Mouse (Mus musculus): Measurements from ENCODE around the gene Fam13c. TPM values are rescaled to one million over a fixed set of nuclear protein-coding genes. Genes with fewer than 3 reads are reported as not detected.

Fam13c gene
- polyA plus RNA-seq, 1 experiment from 2014 or later: 17.2 TPM

GRCm38 (mm10) chr10:70586876-70587405 is 146.7 kb downstream of the Fam13c start:
- no peak overlapping the region for H3K27ac ChIP-seq
- WGBS: 70% methylated on average over 3 of the region's 3 CpGs
- H3K27me3 ChIP-seq (replicated peaks): no peaks in the 10 kb centered on the region
- no peaks in the 10 kb centered on the region for H3K36me3 ChIP-seq
- H3K9ac ChIP-seq: no peak overlapping the region
- H3K9me3 ChIP-seq: no peaks in the 10 kb centered on the region
- H3K4me1 ChIP-seq: peaks cover 3% of the 10 kb centered on the region; the same call in 1 of the 2 replicates
- ATAC-seq (ENCODE audit: low FRiP score, low read depth): no peak
- no peak overlapping the region for H3K4me3 ChIP-seq
- H3K4me2 ChIP-seq (replicated peaks): no peak overlapping the region

DNA sequence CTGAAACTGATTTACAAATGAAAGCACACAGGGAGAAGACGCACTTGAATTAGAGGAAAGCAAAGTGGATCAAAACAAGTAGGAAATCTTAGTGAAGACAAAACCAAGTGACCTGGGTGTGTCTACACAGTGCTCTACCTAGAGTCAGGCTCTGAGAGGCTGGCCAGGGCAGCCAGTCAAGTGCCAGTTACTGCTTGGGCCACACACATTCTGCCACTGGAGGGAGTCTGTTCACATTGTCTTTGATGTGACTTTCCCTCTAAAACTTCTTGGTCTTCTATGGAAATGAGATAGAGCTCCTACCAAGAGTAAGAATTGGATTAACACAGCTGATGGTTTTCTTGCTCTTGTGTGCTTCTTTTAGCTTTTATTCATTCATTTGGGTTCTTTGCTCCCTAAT is 153.7 kb downstream of the Fam13c start:
- Histone ChIP-seq H3K9ac (no peak overlapping the region), H3K4me1 (peaks cover 11% of the 10 kb centered on the region), H3K36me3 (no peaks in the 10 kb centered on the region), H3K27ac (no peak overlapping the region), H3K27me3 (replicated peaks) (no peaks in the 10 kb centered on the region), H3K4me2 (replicated peaks) (peak overlapping the region; percentile 44), H3K9me3 (no peaks in the 10 kb centered on the region), H3K4me3 (no peak overlapping the region)
- no peak for ATAC-seq (ENCODE audit: low FRiP score, low read depth)
- 33% methylated on average over 1 of the region's 1 CpGs for WGBS

GRCm38 (mm10) chr10:70598081-70598515 is 157.8 kb downstream of the Fam13c start:
- H3K36me3 ChIP-seq: no peaks in the 10 kb centered on the region
- H3K9ac ChIP-seq: peak overlapping the region; percentile 95
- peak overlapping the region; percentile 95 for H3K27ac ChIP-seq
- H3K4me2 ChIP-seq (replicated peaks): peak overlapping the region; percentile 91
- WGBS: 8% methylated on average over 10 of the region's 10 CpGs
- H3K4me1 ChIP-seq: peaks cover 11% of the 10 kb centered on the region
- H3K27me3 ChIP-seq (replicated peaks): no peaks in the 10 kb centered on the region; the same call in 1 of the 2 replicates
- no peaks in the 10 kb centered on the region for H3K9me3 ChIP-seq
- H3K4me3 ChIP-seq: peak overlapping the region; percentile 88
- peak; percentile 25 for ATAC-seq (ENCODE audit: low FRiP score, low read depth)

GRCm38 (mm10) chr10:70598516-70599125 is 158.3 kb downstream of the Fam13c start:
- H3K4me1 ChIP-seq: peaks cover 11% of the 10 kb centered on the region
- WGBS: under 1% methylated on average over 48 of the region's 48 CpGs
- no peaks in the 10 kb centered on the region for H3K9me3 ChIP-seq
- peak overlapping the region; percentile 95 for H3K27ac ChIP-seq
- peak; percentile 73 for ATAC-seq (ENCODE audit: low FRiP score, low read depth)
- H3K4me3 ChIP-seq: peak overlapping the region; percentile 88
- H3K4me2 ChIP-seq (replicated peaks): peak overlapping the region; percentile 91
- H3K27me3 ChIP-seq (replicated peaks): no peaks in the 10 kb centered on the region; the same call in 1 of the 2 replicates
- no peaks in the 10 kb centered on the region for H3K36me3 ChIP-seq
- peak overlapping the region; percentile 95 for H3K9ac ChIP-seq

DNA sequence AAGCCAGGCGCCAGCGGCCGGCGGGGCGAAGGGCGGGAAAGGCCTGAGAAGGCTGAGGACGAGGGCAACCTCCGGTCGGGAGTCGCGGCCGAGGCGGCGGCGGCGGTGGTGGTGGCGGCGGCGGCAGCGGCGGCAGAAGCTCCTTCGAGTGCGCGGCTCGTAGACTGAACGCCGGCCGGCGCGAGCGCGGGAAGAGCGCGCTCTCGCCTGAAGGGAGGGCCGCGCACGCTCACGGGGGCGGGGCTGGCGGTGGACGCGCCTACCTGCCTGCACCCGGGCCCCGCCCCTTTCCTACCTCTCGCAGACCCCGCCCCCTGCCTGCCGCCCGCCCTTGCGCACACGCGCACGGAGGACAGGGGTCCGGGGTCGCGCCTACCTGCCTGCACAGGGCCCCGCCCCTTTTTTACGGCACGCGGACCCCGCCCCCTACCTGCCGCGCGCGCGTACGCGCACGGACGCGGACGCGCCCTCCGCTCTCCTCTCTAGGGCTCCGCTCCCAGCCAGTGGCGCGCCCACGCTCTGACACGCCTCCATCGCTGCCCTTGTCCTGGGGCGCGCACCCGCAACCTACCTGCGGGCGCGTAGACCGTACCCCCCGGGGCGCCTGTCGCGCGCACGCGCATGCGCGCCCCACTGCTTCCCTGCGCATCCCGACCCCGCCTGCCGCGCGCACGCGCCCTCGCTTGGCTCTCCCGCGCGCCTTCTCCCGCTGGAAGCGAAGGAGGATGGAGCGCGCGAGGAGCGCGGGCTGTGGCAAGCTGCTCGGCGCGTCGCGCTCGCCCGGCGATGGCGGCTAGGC is 159.0 kb downstream of the Fam13c start:
- peak; percentile 91 for ATAC-seq (ENCODE audit: low FRiP score, low read depth)

DNA sequence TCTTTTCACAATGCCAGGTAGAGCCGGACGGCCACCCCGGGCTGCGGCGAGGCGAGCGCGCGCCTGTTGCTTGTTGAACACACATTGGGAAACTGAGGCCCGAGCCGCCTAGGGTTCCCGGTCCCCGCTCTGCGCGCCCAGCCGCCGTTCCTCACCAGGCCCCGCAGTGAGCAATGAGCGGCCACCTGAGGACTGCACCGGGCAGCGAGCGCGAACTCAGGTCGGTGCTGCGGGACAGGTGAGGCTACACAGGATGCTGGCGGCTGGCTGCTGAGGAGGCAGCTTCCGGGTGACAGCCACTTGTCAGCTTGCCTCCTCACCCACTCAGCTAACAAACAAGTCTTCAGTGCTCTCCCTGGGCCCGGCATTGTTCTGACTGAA is 159.6 kb downstream of the Fam13c start:
- peak overlapping the region; percentile 95 for H3K27ac ChIP-seq
- H3K9ac ChIP-seq: peak overlapping the region; percentile 95
- H3K4me1 ChIP-seq: peaks cover 3% of the 10 kb centered on the region
- under 1% methylated on average over 28 of the region's 28 CpGs for WGBS
- no peaks in the 10 kb centered on the region; the same call in 1 of the 2 replicates for H3K27me3 ChIP-seq (replicated peaks)
- peaks cover 5% of the 10 kb centered on the region; the same call in 1 of the 2 replicates for H3K9me3 ChIP-seq
- peak; percentile 59 for ATAC-seq (ENCODE audit: low FRiP score, low read depth)
- peak overlapping the region; percentile 91 for H3K4me2 ChIP-seq (replicated peaks)
- peak overlapping the region; percentile 88 for H3K4me3 ChIP-seq
- 0 out of 2 replicates have a peak, but pooled peaks cover 3% of the 10 kb centered on the region for H3K36me3 ChIP-seq

More for the DNA sequence above, 159.0 kb downstream of the Fam13c start:
- H3K27me3 ChIP-seq (replicated peaks): no peaks in the 10 kb centered on the region; the same call in 1 of the 2 replicates
- WGBS: under 1% methylated on average over 105 of the region's 124 CpGs
- H3K9me3 ChIP-seq: peaks cover 2% of the 10 kb centered on the region; the same call in 1 of the 2 replicates
- H3K4me3 ChIP-seq: peak overlapping the region; percentile 88
- peak overlapping the region; percentile 95 for H3K9ac ChIP-seq
- 0 out of 2 replicates have a peak, but pooled peaks cover under 1% of the 10 kb centered on the region for H3K36me3 ChIP-seq
- H3K4me1 ChIP-seq: peaks cover 6% of the 10 kb centered on the region
- peak overlapping the region; percentile 91 for H3K4me2 ChIP-seq (replicated peaks)
- peak overlapping the region; percentile 95 for H3K27ac ChIP-seq

Other genes with a start within 250 kb of the Fam13c start
- 4.3 and 5.9 TPM in 2 replicates for gene Mrln, start 235.8 kb upstream of the Fam13c start, polyA plus RNA-seq (2016; fragmentation: Nextera tagmentation; extraction: Ambion mirVana)
- 0.63 TPM in 2 replicates for gene Slc16a9, start 195.4 kb upstream of the Fam13c start, polyA plus RNA-seq (2016; fragmentation: Nextera tagmentation; extraction: Ambion mirVana)
- 202 and 203 TPM in 2 replicates for gene Phyhipl, start 215.5 kb downstream of the Fam13c start, polyA plus RNA-seq (2016; fragmentation: Nextera tagmentation; extraction: Ambion mirVana)